Mouse (Mus musculus): Measurements from ENCODE around the gene Ghrh.

Ghrh gene

DNA sequence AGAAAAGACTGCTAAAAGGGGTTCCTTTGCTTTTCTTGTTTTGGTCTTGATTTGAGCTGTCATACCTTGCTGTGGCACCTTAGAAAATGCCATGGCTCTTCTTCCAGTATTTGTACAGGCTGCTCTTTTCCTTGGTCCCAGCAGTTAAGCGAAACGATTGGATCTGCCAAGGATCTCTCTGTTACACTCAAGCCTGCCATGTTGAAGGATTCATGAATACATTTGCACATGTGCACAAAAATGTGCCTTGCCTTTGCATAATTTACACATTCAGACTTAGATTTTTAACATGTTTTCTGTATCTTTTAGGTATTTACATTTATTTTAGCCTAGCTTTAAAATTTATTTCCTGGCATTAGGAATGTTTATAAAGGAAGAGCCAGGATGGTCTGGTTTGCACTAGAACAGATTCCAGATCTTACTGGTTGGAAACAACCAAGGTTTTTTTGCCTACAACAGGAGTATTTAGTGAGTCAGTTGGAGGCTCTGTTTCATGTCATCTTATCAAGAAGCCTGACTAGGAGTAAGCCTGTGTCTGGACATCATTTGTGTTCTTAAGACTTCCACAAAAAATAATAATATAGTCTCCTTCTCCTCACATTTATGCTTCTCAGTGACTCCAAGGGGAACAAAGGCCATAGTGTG lies 38.9 kb downstream of the Ghrh start:
- DNase-seq (ENCODE audit: low spot score), result no peak

DNA sequence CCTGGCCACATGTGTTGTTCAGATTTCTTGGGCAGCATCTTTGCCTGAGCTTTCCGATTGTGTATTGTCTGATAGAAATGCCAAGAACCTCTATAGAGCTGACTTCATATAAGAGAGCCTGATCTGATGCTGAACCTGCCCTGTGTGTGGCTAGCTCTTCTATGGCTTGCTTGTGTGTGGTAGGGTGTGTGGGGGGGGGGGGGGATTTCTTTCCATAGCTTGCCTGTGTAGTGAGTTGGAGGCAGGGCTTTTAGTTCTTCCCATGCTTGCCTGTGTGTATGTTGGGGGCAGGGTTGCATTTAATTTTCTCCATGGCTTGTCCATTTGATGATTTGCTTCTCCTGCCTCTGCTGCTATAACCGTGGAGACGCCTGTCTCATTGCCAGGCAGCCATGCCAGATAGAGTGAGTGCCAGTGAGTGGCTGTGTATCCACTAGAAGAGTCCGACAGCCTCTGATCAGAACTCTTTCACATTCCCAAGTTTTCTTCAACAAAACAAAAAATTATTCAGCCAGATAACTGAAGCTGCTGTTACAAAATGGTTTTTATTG lies 39.5 kb downstream of the Ghrh start:
- no peak for DNase-seq (ENCODE audit: low spot score)

- no peak for DNase-seq (ENCODE audit: low spot score)
Measured at GRCm38 (mm10) chr2:157306091-157307032, 40.9 kb downstream of the Ghrh start.

GRCm38 (mm10) chr2:157303096-157303495 lies 44.2 kb downstream of the Ghrh start:
- DNase-seq (ENCODE audit: low spot score), result no peak

GRCm38 (mm10) chr2:157300051-157300450 lies 47.3 kb downstream of the Ghrh start:
- DNase-seq (ENCODE audit: low spot score), result no peak

GRCm38 (mm10) chr2:157296105-157296689 lies 51.1 kb downstream of the Ghrh start:
- DNase-seq (ENCODE audit: low spot score), result no peak

DNA sequence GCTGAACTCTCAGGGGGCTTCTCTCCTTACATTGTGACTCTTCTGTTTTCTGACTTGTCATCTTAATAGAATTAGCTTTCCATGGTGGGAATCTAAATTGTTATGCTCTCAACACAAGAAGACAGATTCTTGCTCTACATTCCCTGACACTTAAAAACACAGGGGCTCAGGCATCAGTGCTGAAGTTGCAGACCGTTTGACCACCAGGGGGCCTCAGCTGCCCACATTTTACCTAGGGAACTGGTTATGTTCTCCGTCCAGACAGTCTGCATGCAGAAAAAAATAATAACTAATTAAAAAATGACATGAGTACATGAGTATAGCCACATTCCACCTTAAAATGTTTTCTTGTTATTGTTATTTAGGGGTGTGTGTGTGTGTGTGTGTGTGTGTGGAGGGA lies 55.2 kb downstream of the Ghrh start:
- no peak for DNase-seq (ENCODE audit: low spot score)

DNA sequence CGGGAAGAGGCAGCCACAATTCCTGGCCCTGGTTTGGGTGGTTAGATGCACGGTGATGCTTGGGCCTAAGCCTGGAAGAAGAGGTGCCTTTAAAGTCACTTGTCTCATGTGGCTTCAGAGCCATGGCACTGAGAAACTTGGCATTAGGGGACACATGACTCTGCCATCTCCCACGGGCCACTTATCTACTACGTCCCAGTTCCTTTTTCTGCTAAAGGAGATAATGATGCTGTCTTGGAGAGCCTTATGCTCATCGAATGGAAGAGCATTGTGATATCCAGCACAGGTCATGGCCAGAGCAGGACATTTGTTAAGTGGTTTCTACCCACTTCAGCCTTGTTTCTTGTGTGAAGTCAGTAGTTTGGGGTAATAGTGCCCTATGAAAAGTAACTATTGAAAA lies 58.3 kb downstream of the Ghrh start:
- no peak for DNase-seq (ENCODE audit: low spot score)

DNA sequence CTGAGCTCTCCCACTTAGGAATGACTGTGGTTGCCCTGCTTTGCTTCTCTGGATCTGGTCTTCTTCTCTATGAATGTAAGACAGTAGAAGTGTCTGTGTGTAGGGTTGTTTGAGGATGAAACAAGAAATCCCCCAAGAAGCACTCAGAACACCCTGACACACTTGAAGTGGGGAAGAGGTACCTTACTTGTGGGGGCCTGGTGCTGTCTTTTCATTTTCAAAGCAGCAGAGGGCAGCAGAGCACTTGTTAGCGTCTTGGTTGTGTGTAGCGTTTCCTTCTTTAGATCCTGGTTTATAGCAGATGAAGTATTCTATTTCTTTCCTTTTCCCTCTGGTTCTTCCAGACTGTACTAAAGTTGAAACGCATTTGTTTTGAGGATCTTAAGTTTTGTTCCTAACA lies 59.8 kb downstream of the Ghrh start:
- DNase-seq (ENCODE audit: low spot score), result no peak

DNA sequence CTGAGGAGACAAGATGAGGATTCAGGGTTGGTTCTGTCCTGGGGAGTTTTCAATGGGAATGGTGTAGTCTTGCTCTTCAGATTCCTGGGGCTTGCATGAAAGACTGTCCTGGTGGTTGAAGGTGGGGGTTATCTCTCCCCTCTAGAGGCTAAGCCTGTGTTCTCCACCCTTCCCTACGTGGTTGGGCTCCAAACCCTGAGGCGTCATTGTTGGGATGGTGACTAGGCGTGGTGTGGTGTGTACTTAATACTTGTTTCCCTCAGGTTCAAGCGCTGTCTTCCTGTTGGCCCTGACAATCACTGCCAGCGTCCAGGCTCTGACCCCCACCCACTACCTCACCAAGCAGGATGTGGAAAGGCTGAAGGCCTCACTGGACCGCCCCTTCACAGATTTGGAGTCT lies 64.0 kb downstream of the Ghrh start:
- no peak for DNase-seq (ENCODE audit: low spot score)
